Mouse (Mus musculus): ENCODE results near the gene Ppfia4.

GRCm38 (mm10) chr1:134310291-134310690 is 22.4 kb downstream of the Ppfia4 start:
- TF ChIP-seq POLR2A (IDR thresholded peaks at IDR 0.05; ENCODE audit: extremely low read depth, insufficient read depth, low read length) (no peak), CTCF (IDR thresholded peaks at IDR 0.05; ENCODE audit: low read depth, low read length) (no peak)

Data from liver, adult 2 months (tissue).